Mouse (Mus musculus): ENCODE results near the gene Dhdds.

- no peak for TF ChIP-seq EP300 (IDR thresholded peaks at IDR 0.05)
- no peak for TF ChIP-seq CTCF (IDR thresholded peaks at IDR 0.05)
These were observed 17.5 kb upstream of the Dhdds start for GRCm38 (mm10) chr4:134018038-134018778.
